Mouse (Mus musculus): Measurements from ENCODE around the gene Med27.
"Not testable (repeated sequence)": the region's sequence is repeated elsewhere in the genome, so short reads cannot be mapped to it uniquely, and the experiment has no call there.

Gene Med27

DNA sequence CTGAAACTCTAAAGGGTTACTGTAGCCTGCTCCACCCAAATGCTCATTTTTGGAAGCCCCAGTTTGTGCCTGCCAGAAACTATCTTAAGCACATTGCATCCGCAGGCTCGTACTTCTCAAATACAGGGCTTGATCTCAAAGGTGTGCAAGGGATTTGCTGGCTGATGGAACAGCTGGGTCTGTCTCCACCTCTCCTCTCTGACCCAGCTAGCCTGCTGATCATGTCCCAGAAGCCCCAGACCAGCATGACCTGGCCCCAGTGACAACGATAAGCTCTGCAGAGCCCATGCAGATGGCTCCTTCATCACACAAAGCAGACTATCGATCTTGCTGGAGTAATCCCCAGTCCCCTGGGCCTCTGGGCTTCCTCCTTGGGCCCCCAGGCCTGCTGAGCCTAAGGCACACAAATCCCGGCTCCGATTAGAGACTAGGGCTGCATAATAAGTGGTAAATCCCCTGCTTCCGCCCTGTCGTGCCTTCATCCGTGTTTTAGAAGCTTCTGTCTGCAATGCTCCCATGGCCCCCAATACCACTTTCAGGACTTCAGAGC lies 170.1 kb downstream of the Med27 start:
- no peak for DNase-seq (ENCODE audit: extremely low read depth, low read depth)

DNA sequence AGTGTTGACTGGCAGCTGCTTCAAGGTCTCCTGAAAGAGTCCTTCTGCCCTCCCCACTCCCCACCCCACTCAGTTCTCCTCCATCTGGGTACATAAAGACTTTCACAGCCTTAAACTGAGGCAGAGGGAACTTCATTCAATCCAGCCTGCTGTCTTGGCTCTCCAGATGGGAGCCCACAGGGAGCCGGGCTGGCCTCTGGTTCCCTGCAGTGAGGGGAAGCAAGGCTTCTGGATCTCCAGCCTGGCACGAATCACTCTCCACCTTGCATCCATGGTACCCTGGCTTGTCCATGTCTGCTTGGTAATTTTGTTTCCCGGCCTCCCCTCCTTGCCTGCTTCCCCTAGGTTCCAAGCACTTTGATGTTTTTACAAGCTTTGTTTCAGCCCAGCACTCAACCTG lies 172.8 kb downstream of the Med27 start:
- DNase-seq (ENCODE audit: extremely low read depth, low read depth), result no peak

DNA sequence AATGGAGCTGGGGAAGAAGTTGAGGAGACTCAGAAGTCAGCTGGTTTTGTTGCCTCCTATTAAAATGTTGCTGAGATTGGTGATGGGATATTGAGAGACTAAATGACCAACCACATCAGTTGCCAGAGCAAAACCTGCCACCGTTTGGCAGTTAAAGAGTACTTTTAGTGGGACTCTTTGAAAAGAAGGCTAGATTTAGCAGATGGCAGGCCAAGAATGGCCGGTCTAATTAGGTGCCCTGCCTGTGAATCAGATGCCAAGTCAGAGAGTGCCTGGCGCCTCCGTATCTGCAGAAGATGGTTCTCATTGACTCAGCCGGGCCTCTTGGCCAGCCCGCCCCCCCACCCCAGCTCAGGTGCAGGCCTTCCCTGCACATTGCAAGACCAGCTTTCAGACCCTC lies 173.6 kb downstream of the Med27 start:
- no peak for DNase-seq (ENCODE audit: extremely low read depth, low read depth)

DNA sequence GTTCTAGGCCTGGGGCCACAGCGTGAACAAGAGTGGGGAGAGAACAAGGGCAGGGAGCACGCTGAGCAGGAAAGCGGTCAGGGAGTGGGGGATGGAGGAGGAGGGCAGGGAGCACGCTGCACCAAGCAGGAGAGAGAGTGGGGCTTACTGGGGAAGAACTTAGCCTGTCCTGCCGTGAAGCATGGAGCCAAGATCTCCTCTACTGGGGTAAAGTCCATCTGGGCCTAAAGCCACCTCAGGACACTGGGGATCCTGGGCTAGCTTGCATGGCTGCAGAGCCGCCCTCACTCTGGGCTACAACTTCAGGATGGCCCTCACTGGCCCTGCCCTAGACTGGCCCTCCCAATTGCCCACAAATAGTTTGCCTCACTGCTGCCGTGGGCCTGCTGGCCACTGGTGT lies 174.9 kb downstream of the Med27 start:
- no peak for DNase-seq (ENCODE audit: extremely low read depth, low read depth)

DNA sequence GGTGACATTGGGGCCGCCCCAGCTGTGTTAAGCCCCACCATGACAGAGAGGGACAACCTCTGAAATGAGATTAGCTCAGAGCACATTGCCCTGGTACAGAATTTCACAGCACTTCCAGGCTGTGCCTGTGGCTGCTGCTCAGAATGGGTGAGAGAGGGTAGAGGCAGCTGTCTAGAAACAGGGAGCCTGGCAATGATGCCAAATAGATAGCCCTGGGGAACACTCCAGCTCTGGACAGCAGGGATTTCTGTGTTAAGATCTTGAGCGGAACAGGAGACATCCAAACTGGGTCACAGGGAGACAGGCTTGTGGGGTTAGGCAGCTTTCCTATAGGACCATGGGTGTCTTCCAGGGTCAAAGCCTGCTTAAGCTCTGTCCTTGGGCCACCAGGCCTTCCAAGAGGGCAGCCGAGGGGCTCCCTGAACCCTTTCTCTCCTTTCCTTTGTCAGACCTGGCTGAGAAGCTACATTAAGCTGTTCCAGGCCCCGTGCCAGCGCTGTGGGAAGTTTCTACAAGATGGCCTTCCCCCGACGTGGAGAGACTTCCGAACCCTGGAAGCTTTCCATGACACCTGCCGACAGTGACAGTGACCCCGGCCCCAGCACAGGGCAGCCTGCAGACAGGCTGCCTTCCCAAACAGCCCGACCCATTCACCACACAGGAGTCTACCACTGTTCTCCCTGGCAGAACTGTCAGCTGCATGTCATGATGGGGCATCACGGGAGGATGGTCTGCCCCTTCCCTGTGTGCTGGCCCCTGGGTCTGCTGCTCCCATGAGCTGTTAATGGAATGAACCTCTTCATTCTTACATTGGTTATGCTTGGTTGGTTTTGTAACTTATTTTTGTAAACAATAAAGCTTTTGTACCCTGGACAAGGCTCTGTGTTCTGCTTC lies 177.5 kb downstream of the Med27 start:
- no peak for DNase-seq (ENCODE audit: extremely low read depth, low read depth)

DNA sequence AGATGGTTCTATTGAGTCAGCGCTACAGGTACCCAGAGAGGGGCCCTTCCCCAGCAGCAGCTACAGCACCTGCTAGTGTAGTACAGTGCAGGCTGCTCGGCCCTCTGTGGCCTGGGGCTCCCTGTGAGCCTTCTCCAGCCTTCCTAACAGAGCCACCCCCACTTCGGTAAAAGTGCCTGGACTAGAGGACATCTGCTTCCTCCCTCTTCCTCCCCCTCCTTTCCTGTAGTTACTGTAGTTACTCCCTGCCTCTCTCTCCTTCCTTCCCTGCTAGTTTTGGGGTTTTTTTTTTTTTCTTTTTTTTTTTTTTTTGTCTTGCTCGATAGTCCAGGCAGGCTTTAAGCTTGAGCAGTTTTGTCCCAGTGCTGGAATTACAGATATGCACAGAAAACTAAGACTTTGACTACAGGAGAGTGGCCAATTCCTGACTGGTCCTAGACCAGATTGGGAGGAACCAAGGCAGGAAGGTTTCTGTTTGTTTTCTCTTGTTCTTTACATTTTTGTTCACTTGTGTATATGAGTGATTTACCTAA lies 178.7 kb downstream of the Med27 start:
- no peak for DNase-seq (ENCODE audit: extremely low read depth, low read depth)

DNA sequence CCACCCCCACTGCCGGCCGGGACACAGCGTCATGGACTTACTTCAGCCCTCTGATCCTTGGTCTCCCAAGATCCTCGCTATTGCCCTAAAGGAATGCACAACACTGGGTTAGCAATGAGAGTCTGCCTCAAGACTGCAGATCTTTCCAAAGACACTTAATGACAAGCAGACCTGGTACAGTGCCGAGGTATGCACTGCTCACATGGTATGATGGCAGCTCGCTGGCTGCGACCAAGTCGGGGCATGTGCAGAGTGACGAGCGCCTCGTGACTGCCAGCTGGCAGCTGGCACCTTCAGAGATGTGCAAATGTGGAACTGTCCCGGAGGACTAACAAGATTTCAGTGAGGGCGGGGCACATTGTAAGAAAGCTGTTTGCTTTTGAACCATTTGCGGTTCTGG lies 179.6 kb downstream of the Med27 start:
- no peak for DNase-seq (ENCODE audit: extremely low read depth, low read depth)

DNA sequence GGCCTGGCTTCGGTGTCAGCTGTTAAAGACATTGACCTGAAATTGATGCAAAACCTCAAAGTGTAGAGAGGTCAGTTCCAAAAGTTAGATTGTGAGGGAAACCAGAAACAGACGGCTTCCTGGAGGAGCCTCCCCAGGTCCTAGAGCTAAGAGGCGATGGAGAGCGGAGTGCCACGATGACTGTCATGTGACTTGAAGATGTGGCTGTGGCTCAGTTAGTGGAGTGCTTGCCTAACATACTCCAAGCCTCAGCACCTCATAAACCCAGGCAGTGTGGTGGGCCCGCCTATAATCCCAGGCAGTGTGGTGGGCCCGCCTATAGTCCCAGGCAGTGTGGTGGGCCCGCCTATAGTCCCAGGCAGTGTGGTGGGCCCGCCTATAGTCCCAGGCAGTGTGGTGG lies 180.9 kb downstream of the Med27 start:
- DNase-seq (ENCODE audit: extremely low read depth, low read depth), result not testable (repeated sequence)

DNA sequence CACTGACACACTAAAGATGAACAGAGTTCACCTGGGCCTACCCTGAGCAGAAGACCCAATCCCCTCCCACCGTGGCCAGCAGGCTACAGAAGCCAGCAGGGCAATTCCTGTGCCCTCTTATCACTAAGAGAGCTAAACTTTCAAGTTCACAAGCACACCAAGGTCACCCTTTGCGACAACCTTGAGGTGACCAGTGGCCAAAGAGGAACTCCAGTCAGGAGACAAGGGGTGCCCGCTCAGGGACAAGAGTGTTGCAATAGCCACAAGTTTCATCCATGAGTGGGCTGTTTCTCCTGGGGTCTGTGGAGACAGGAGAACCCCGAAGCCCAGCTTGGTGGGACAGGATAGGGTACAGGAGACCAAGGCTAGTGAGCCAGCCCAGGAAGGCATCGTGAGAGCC lies 182.2 kb downstream of the Med27 start:
- DNase-seq (ENCODE audit: extremely low read depth, low read depth), result no peak

DNA sequence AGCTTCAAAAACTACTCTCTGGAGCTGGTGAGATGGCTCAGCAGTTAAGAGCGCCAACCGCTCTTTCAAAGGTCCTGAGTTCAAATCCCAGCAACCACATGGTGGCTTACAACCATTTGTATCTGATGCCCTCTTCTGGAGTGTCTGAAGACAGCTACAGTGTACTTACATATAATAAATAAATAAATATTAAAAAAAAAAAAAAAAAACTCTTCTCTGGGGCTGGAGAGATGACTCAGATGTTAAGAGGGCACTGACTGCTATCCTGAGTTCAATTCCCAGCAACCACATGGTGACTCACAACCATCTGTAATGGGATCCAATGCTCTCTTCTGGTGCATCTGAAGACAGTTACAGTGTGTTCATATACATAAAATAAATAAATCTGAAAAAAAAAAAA lies 183.2 kb downstream of the Med27 start:
- DNase-seq (ENCODE audit: extremely low read depth, low read depth), result not testable (repeated sequence)

DNA sequence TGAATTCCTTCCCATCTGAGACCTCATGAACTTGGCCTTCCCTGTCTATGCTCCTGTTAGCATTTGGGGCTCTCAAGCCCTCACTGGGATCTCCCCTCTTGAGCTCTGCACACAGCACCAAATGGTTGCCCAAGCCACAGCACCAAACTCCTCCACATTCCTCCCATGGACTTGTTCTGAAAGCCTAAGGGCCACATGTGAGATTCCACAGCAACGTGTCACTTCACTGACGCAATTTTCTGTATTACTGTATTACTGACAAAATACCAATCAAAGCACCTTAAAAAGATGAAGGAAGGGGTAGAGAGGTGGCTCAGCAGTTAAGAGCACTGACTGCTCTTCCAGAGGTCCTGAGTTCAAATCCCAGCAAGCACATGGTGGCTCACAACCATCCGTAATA lies 185.6 kb downstream of the Med27 start:
- no peak for DNase-seq (ENCODE audit: extremely low read depth, low read depth)

DNA sequence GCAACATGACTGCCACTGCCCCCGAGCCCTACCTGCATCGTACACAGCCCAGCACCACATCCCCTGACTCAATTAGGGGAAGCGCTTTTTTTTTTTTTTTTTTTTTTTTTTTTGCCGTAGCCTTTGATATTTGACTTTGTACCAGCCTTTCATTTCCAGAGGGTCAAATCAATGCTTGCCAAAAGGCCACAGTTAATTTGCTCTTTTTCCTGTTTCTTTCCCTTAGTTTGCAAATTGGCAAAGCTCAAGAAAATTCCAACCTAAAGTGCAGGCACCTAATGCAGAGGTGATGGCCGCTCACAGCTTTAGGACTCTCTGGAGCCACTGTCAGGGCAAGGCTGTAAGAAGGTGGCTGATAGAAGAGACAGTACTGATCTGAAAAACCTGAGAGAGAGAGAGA lies 186.3 kb downstream of the Med27 start:
- DNase-seq (ENCODE audit: extremely low read depth, low read depth), result no peak

DNA sequence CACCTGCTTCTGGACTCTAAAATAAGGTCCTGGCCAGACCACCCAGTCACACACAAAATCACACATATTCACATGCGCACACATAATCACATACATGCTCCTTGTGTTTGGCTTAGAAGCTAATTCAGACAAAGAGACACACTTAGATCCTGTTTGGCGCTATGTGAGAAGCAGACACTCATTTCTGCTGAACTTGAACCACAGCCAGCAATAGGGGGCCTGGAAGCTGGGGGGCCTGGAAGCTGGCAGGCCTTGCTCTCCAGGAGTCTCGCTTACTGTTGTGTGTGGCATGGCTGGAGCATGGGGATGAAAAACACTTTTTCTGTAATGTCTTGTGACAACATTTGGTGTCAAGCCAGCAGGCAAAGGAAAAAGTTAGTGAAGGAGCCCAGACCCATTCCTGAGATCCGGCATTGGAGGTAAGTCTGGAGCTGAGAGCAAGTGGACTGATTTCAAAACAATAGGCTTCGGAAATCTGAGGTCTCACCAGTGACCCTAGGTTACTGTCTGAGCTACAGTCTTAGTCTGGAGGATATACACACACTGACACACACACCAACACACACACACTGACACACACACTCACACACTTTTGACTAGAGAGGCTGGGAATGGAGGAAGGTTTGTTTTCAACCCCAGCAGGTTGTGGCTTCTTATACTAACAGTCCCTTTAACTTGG lies 189.1 kb downstream of the Med27 start:
- no peak for DNase-seq (ENCODE audit: extremely low read depth, low read depth)

DNA sequence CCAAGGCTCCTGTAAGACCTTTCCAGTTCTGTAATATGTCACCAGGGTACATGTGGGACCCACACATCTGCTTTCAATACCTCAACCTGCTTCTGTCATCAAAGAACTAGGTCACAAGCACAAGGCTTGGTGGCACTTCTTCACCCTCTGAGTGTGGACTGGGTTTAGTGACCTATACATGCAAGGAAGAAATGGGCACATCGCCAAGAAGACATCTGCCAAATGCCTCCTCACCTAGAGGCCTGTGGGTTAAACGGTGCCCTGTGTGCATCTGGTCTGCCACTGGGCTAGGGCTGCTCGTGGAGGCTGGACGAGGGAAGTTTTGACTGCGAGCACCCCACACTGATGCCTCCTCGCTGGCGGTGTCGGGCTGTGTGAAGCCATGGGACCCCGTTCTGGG lies 189.9 kb downstream of the Med27 start:
- no peak for DNase-seq (ENCODE audit: extremely low read depth, low read depth)

DNA sequence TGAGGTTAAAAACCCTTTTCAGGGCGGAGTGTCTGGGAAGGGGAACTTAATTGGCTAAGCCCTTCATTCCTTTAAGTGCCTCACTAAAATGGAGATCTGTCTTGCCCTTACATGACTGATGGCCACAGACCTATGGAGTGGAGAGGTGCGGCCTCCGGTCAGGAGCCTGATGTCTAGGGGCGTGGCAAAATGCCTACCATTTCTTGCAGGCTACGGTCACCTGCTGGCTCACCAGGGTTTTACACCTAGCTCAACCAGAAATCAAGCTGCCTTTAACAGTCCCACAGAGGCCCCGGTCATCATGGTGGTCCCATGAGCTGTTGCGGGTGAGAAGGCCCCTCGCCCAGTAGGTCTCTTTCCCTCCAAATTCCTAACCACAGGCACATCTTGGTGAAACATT lies 190.7 kb downstream of the Med27 start:
- DNase-seq (ENCODE audit: extremely low read depth, low read depth), result no peak

DNA sequence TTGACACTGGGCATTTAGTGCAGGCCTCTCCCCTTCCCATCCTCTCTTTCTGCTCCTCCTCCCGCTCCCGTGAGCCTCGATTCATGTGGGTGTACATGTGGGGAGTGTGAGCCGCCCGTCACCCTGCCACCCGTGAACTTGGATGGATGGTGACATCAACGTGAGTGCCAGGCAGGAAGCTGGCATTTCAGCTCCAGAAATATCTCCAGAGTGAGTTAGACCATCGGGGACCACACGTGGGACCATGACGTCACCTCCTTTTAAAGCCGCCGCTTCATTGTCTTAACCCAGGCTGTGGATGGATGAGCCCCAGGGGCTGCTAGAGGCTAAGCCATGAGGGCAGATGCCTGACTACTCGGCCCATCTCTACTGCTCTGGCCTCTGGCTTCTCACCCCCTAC lies 195.4 kb downstream of the Med27 start:
- DNase-seq (ENCODE audit: extremely low read depth, low read depth), result no peak

DNA sequence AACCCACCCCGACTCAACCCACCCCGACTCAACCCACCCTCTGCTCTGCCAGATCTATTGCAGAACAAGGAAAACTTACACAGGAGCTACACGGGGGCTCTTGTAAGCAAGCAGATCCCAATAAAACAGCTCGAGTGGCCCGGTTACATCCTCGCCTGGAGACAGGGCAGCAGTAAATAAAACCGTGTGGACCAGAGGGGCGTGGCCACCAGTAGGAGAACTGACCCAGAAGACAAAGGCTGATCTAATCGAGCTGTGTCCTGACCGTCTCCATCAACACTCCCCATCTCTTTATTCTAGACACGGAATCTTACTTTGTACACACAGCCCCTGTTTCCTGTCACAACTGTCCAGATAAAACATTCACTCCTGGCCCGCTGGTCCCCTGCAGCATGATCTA lies 200.0 kb downstream of the Med27 start:
- DNase-seq (ENCODE audit: extremely low read depth, low read depth), result no peak

DNA sequence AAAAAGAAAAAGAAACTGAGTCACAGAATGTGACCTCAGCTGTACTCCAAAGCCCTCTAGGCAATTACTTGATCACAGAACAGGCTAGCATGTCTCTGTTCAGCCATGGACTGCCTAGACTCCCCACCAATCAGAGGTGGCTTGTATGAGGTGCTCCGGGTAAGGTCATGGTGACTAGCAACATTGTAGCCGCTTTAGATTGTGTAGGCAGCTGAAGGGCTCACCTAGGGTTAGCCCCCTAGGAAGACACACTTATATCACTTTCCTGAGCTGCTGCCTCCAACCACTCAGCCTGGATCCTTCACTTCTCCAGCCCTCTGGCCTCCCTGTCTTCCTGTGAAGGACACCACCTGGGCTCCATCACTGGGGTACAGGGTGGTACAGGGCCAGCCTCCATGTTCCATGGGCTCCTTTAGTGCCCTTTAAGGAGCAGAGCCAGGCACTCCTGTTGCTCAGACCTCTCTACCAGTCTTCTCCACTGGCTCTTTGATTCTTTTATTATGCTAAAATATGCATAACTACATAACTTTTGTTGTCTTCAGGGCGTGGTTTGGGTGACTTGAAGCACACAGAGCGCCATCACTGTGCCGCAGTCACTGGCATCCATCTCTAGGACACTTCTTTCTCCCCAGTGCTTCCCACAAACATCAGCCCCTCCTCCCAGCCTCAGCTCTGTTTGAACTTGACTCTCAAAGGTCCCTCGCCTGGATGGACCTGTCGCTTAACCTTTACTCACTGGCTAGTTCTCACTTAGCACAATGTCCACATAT lies 205.4 kb downstream of the Med27 start:
- DNase-seq (ENCODE audit: extremely low read depth, low read depth), result no peak

DNA sequence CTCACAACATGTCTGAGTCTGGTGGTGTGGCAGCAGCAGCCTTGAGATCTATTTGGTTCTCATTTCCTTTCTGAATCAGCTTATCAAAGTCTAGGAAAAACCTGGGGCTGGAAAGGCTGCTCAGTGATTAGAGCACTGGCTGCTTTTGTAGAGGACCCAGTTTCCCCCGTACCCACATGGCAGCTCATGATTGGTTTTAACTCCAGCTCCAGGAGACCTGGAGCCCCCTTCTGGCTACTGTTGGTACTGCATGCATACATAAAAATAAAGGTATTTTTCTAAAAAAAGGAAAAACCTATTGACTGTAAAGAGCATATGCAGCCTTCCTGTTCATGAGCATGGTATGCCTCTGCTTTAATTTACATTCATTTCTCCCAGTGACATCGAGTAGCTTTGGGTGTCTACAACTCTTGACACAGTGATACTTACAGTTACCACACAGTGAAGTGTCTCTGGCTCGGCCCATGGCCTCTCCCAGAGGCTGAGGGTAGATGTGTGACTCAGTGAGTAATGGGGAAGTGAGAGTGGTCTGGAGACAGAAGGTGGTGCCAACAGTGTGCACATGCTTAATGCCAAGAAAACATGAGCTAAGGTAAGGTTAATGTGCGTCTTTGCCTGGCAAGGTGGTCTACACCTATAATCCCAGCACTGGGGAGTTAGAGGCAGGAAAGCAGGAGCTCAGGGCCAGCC lies 207.5 kb downstream of the Med27 start:
- peak; percentile 26 for DNase-seq (ENCODE audit: extremely low read depth, low read depth)

DNA sequence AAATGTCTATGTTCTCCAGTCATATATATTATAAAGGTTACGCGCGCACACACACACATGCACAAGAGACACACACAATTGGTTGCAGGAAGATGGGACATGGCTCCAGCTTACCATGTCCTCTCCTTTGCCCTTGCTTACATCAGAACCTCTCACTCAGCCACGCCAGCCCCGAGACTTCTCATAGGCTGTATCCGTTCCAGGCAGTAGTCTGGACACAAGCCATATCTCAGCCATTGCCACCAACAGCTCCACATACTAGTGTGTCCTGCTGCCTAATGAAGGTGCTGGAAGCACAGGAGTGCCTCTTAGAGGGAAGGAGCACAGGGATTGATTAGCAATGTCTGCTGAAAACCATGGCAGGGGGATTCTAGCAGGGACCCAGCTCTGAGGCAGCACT lies 211.9 kb downstream of the Med27 start:
- DNase-seq (ENCODE audit: extremely low read depth, low read depth), result no peak

DNA sequence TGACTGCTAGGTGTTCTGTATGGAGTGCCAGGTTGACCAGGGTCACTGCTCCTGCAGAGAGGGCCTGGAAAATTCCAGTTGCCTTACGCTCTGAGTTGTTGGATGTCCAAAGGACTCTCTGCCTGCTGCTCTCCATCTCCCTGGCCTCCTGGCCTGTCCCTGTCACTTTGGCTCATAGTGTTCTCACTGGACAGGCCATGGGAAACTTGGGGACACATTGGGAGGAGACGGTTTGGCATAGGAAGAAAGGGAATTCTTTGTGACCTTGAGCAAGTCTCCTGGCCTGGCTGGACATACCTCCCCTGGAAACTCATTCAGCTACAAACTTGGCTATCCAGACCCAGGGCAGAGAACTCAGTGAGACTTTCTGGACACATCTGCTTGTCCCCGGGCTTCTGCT lies 213.3 kb downstream of the Med27 start:
- no peak for DNase-seq (ENCODE audit: extremely low read depth, low read depth)
